Mouse (Mus musculus) liver, adult 10 weeks (tissue): ENCODE results near the gene Gm17662. TPM values are rescaled to one million over a fixed set of nuclear protein-coding genes. Genes with fewer than 3 reads are reported as not detected.

Experiments used
- polyA plus RNA-seq: library from polyadenylated mRNA; stranded (reverse); fragments of 350-450 nt; fragmentation: Illumina TruSeq; extraction: RNeasy Lipid Tissue Mini Kit (QIAGEN cat#74804); gene quantifications from one replicate; pipeline ENCODE4 v1.2.3, GENCODE M21; 2014; ENCODE audit warnings: low read depth, low replicate concordance

The Gm17662 gene
- polyA plus RNA-seq: not detected

DNA sequence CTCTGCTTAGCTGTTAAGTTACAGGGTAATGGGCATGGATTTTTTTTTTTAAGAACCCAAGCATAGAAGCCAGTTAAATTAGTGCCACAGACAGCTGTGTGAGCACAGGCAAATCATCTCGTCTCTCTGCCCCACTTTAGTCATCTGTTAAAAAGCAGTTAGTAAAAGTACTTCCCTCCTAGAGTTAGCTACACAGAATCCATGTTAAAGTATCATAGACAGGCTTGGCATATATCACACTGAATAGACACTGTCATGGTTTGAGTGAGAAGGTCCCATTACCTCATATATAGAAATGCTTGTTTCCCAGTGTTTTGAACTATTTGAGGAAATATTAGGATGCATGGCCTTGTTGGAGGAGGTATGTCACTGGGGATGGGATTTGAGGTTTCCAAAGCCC, at the start of gene Gm17662:
Gene Gm17662, plus strand, starts transcription at position 301 of the 400 bp plus-strand sequence.

DNA sequence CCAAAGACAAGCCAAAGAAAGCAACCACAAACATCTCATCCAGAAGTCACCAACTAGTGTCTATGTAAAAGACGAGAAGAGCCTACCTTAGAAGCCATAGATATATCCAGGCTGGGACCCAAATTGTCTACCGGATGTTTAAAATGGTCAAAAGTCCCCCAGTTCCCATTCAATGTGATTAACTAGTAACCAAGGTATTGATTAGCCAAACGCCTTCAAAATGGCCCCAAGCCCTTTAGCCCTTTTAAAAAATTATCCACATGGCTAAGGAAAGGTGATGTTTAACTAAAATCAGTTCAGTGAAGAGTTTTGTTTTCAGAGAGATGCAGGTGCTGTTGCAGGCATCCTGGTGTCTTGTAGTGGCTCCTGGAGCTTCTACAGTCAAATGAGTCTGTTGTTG, 19.2 kb downstream of the Gm17662 start, which contains the start of gene C8a:
Gene C8a, minus strand, starts transcription at position 76 of the 400 bp plus-strand sequence.

Other genes starting within 250 kb of the Gm17662 start
- gene C8b, start 91.0 kb upstream of the Gm17662 start, polyA plus RNA-seq: 169 TPM
- 406 TPM for gene C8a, start 19.1 kb downstream of the Gm17662 start, polyA plus RNA-seq
- 8.7 TPM for gene Fyb2, start 56.1 kb downstream of the Gm17662 start, polyA plus RNA-seq